Mouse (Mus musculus) left cerebral cortex, postnatal 25 days (tissue): ENCODE data around the gene Gpr173. TPM values are rescaled to one million over a fixed set of nuclear protein-coding genes. Genes with fewer than 3 reads are reported as not detected.
"Not testable (repeated sequence)": the region's sequence is repeated elsewhere in the genome, so short reads cannot be mapped to it uniquely, and the experiment has no call there.

Source experiments
- DNase-seq, 2 experiments: peaks; one replicate each; pipeline ENCODE4 v3.0.0; 2022; ENCODE audit warnings: low spot score in 2 of 2, mixed read lengths in 1 of 2
- intact Hi-C: fragments of 180-260 bp; cut with DNase I; formaldehyde crosslinking; loops from one replicate; pipeline ENCODE4 v1.15.1; 2025
- total RNA-seq, 2 experiments: library from RNA; stranded (reverse); gene quantifications; 2 replicates each; pipeline ENCODE4 v1.2.3; 2021

The Gpr173 gene
- 10 to 100 TPM; 17.5 to 19.9 TPM for total RNA-seq

- peak; percentile 49 to 75 for DNase-seq
- intact Hi-C loops, result no loop called here
These were observed at the start of gene Gpr173 for GRCm38 (mm10) chrX:152368397-152369273. Gpr173 (minus strand) TSS chrX:152368704.

GRCm38 (mm10) chrX:152403251-152403650, 34.7 kb upstream of the Gpr173 start:
- no peak for DNase-seq
- intact Hi-C loops, result no loop called here

- intact Hi-C loops, result no loop called here
- no peak for DNase-seq
These were observed 31.6 kb upstream of the Gpr173 start for GRCm38 (mm10) chrX:152400096-152400495.

DNA sequence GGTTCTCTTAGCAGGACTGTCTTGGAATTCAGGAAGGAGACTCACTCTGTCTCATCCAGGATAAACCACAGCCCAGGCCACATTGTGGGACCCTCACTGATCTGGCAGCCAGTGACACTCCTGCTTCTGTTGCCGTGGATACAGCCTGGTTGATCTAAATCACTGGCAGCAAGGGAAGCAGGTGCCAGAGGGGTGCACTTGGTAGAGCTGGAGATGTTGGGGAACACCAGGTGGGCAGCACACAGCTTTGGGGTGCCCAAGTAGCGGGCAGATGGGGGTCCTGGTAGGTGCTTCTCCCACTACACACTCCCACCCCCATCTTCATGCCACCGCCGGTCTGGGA, 479 bp downstream of the Gpr173 start:
- intact Hi-C loops, result no loop called here
- no peak for DNase-seq

DNA sequence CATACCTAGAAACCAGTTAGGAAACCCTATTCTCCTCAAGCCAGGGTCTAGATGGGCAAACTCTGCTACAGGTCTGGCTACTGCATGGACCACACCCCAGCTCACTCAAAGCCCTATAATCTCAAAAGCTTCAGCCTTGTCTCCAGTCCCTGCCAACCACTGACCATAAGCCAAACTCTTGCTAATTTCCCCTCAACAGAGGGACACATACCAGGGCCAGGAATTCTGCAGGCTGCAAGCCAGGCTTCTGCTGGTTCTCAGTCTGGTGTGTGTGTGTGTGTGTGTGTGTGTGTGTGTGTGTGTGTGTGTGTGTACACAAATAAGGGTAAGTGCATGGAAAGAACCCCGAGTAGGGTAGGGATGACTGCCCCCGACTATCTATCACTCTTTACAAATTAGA, 2.1 kb downstream of the Gpr173 start:
- intact Hi-C loops, result no loop called here
- DNase-seq, result no peak

DNA sequence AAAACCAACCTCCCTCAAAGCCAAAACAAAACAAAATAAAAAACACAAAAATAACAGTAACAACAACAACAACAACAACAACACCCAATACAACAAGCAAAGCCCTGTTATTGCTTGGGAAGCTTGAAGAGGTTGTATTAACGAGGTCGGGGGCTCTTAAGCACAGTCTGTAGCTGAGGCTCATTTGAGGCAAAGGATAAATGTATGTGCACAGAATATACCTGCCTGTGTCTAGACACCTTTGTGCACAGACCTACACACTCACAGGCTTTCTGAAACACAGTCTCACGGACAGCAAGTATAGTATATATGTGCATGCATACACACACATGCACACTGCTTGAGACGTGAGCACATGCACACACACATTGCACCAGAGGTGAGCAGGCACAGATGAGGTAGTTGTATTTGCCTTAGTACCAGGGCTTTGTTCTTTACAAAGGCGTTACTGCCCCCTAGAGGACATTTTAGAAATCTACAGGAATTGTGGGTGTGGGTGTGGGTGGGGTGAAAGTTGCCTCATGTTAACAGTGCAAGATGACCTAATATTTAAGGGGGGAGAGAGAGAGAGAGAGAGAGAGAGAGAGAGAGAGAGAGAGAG, 15.9 kb downstream of the Gpr173 start:
- peak in 1 of 2 experiments; percentile 23 for DNase-seq
- intact Hi-C loops, result no loop called here

DNA sequence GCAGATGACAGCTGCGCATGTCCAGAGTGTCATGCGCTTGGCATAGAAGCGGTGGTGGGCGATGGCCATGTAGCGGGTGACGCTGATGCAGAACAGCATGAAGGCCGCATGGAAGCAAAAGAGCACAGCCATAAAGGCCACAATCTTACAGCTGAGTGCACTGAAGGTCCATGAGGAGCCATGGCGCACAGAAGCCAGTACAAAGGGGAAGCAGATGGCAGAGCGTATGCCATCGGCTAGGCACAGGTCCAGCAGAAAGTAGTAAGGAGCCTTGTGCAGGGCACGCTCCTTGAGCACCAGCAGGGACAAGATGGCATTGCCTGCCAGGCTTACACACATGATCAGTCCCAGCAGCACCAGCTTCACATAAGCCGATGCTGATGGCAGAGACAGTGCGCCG, 21.5 kb downstream of the Gpr173 start:
- intact Hi-C loops, result no loop called here
- no peak for DNase-seq

DNA sequence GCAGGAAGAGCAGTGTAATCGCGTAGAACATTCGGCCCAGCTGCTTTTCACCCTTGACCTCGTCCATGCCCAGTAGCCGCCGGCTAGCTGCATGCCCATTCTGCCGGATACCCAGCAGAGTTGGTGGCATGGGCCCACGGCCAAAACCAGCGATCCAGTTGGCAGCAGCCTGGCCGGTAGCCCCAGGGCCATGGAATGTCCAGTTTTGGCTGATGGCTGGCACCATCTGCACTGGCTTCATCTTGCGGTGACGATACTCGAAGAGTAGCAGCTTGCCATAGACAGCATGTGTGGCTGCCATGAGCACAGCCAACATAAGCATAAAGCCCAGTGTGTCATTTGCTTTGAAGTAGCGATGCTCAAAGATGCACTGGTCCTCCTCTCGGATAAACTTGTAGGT, 21.9 kb downstream of the Gpr173 start:
- no peak for DNase-seq
- intact Hi-C loops, result no loop called here

- intact Hi-C loops, result no loop called here
- no peak for DNase-seq
These were observed 25.6 kb downstream of the Gpr173 start for GRCm38 (mm10) chrX:152342903-152343302.

DNA sequence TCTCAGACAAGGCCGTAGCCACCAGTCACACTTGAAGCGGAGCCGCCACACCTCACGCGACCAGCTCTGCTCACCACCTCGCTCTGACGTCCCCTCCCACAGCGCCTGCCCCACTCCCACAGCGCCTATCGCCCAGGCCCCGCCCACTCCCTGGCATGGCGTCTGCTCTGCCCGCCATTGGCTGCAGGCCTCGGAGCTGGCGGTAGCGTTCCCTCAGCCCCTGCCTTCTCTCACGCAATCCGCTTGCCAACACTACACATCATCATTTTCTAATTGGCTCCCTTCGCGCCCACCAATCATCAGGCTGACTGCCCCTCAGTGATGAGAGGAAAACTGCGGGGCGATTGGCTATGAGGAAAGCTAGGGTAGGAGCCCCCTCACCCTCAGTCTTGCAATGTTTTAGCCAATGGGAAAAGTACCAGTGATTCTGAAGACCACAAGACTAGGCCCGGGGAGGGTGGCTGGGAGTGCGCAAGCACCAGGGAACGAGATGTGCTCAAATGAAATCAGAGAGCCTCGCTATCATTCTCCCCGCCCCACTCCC, 26.1 kb downstream of the Gpr173 start, which contains the start of gene Tspyl2:
Gene Tspyl2, minus strand, starts transcription at position 68 of the 544 bp plus-strand sequence.
- intact Hi-C loops, result no loop called here
- peak; percentile 87 to 98 for DNase-seq

GRCm38 (mm10) chrX:152341496-152341895, 27.0 kb downstream of the Gpr173 start:
- intact Hi-C loops, result no loop called here

DNA sequence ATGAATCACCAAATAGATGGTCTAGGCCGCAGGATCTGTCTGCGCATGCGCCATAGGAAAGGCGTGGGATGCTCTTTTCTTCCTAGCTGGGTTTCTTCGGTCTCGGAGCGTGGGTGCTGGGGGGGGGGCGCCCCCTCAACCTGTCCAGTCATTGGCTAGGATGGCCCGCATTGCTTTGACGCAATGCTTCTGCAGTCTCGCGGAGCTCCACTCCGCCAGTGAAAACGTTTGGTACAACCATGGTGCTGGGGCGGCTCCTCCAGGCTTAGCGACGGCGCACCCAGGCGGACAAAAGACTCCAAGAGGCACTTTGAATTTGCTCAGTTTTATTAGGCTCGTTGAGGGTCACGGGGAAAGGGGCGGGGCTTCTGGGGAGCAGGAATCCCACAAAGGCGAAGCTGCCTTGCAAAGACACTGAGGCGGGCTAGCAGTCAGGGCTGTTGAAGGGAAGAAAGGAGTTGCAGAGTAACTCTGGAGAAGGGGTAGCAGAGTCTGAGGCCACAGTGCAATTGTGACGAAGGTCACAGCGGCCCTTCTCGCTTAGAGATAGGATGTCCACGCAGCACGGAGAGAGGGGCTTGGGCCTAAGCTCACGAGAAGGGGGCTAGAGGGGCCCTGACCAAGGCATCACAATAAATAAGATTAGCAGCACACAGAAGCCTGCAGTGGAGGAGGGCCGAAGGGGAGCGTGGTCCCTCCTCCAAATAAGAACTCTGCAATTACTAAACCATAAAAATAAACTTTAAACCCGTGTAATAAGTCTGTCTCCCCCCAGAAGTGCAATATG, 31.8 kb downstream of the Gpr173 start:
- intact Hi-C loops, result no loop called here
- peak; percentile 85 to 96 for DNase-seq

More at GRCm38 (mm10) chrX:152341496-152341895, 27.0 kb downstream of the Gpr173 start:
- DNase-seq, result peak in 1 of 2 experiments; percentile 38

DNA sequence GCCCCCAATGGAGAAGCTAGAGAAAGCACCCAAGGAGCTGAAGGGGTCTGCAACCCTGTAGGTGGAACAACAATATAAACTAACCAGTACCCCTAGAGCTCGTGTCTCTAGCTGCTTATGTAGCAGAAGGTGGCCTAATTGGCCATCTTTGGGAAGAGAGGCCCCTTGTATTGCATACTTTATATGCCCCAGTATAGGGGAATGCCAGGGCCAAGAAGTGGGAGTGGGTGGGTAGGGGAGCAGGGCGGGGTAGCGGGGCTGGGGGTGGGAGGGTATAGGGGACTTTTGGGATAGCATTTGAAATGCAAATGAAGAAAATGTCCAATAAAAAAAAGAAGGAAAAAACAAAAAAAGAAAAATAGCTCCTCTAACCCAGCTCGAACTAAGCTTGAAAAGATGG, 32.4 kb downstream of the Gpr173 start:
- DNase-seq, intact Hi-C loops: not testable (repeated sequence)

DNA sequence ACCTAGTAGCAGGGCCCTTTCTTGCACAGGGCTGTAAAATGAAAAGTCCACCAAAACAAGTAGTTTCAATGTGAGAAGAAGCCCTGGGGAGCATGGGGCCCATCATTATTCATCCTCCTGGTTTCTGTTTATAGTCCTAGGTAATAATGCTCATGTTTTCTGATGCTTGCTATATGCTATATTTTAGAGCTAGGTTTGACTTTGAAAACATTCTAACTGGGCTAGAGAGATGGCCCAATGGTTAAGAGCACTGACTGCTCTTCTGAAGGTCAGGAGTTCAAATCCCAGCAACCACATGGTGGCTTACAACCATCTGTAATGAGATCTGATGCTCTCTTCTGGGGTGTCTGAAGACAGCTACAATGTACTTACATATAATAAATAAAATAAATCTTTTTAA, 39.1 kb downstream of the Gpr173 start:
- DNase-seq, intact Hi-C loops: not testable (repeated sequence)

DNA sequence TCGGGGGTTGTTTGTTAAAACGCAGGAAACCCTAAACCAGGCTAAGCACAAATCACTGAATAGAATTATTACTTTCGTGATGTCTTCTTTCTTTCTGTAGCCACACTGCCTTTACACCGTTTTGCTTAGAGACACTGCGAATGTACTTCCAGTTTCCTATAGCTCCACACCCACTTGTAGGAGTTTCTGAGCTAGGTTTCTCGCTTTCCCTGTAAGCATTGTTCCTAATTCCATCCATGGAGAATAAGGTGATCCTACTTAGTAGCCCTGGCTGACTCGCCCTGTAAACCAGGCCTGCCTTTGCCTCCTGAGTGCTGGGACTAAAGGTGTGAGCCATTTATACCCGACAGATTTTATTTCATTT, 40.8 kb downstream of the Gpr173 start:
- DNase-seq, result no peak
- intact Hi-C loops, result no loop called here

DNA sequence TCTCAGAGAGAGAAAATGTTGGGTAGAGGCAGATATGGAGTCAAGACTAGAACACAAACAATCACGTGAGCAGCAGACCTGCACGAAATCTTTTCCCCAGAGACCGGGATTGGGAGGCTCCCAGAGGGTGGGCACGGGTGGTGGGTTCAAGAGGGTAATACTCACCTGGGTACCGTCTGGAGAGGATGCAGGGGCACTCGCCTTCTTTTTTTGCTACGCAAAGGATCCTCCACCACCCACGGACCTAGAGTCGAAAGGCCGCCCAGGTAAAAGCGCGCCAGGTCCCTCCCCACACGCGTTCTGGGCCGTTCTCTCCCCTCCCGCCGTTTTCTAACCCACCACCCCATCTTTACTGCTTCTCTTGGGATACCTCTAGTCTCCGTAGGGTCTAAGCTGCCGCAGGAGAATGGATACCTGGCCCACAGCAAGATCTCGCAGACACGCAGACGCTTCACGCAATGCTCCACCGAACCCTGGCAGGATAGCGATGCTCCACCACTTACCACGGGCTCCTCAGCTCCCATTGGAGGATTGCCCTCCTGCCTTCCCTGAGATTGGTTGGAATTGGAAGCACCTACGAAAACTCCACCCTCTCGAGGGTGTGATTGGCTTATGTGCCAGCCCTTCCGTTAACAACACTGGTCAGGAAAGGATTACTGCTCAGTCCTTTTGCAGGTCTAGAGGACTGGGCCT, 41.4 kb downstream of the Gpr173 start, which contains the start of gene Kantr:
Gene Kantr, minus strand, starts transcription at position 500 of the 693 bp plus-strand sequence.
- intact Hi-C loops, result no loop called here
- DNase-seq, result peak; percentile 69 to 93

DNA sequence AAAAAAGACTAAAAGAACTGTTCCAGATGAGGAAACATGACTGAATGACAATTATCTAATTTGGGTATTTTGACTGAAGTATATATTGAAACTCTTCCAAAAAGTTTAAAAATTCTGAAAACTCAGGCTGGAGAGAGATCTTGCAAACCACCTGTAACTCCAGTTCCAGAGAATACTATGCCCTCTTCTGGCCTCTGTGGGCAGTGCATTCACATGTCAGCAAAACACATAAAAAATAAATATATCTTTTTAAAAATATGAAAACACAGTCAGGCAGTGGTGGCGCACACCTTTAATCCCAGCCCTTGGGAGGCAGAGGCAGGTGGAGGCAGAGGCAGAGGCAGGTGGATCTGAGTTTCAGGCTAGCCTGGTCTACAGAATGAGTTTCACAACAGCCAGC, 44.9 kb downstream of the Gpr173 start:
- DNase-seq, result no peak
- intact Hi-C loops, result no loop called here

DNA sequence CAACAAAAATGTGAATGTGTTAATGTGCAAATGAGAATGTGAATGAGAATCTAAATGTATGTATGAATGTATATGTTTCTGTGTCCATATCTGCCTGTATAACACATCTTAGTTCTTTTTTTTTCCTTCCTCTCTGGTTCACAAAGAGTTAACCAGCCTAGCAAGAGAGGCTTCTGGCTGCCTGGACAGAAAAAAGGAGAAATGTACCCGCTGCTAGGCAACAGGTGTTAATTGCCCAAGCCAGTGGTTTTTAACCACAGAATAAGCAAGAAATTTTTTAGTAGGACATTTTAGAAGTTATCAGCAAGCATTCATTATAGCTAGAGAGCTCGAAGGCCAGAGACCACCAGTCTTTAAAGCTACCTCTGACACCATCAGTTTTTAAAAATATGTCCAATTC, 45.7 kb downstream of the Gpr173 start:
- intact Hi-C loops, result no loop called here
- DNase-seq, result no peak

- no peak for DNase-seq
- intact Hi-C loops, result no loop called here
These were observed 48.0 kb downstream of the Gpr173 start for GRCm38 (mm10) chrX:152320535-152320934.
